Mouse (Mus musculus) forebrain, embryonic 10.5 days (tissue): ENCODE measurements at regions not wholly inside any gene's neighbourhood (a gene's known extent, or its start where the extent isn't known, plus 50 kb on each side); places are given as distances from the start of the nearest gene placed in this dataset.

ENCODE experiments used
- DNase-seq: peaks from one replicate; pipeline ENCODE4 v3.0.0-alpha.2; 2017; ENCODE audit warnings: low spot score; ENCODE audit errors: extremely low spot score
- H3K27ac ChIP-seq: fragments of 300-500 bp; sonication (generic); 2 replicates; pipeline ENCODE4 v1.5.1; 2016; ENCODE audit warnings: mild to moderate bottlenecking
- H3K27me3 ChIP-seq: fragments of 300-500 bp; sonication (generic); 2 replicates; pipeline ENCODE4 v1.6.1; 2016; ENCODE audit warnings: mild to moderate bottlenecking; ENCODE audit not compliant: poor library complexity, severe bottlenecking
- H3K36me3 ChIP-seq: fragments of 300-500 bp; sonication (generic); replicated peaks from 2 replicates; pipeline ENCODE4 v1.6.1; 2016; ENCODE audit warnings: mild to moderate bottlenecking, moderate library complexity
- H3K4me1 ChIP-seq: fragments of 300-500 bp; sonication (generic); 2 replicates; pipeline ENCODE4 v1.6.1; 2016
- H3K4me3 ChIP-seq: fragments of 300-500 bp; sonication (generic); 2 replicates; pipeline ENCODE4 v1.5.1; 2016; ENCODE audit warnings: mild to moderate bottlenecking, moderate library complexity
- H3K9me3 ChIP-seq: fragments of 300-500 bp; sonication (generic); 2 replicates; pipeline ENCODE4 v1.6.1; 2016; ENCODE audit warnings: mild to moderate bottlenecking, moderate library complexity
- WGBS: fragments of 180-500 bp; shearing (Covaris S2); methylation state at CpG from one replicate; pipeline ENCODE4 v1.1.7; 2016; 5-methylcytosine and 5-hydroxymethylcytosine counted together

GRCm38 (mm10) chr16:8351424-8351823 lies 73.5 kb downstream of the Tmem114 start:
- Histone ChIP-seq H3K27me3 (no peaks in the 10 kb centered on the region), H3K27ac (no peak overlapping the region), H3K4me3 (no peak overlapping the region), H3K4me1 (0 out of 2 replicates have a peak, but pooled peaks cover 3% of the 10 kb centered on the region), H3K9me3 (0 out of 2 replicates have a peak, but pooled peaks cover 7% of the 10 kb centered on the region), H3K36me3 (no peaks in the 10 kb centered on the region)
- no peak for DNase-seq
- 75% methylated on average over 4 of the region's 4 CpGs for WGBS

GRCm38 (mm10) chr16:8349148-8349547 lies 75.8 kb downstream of the Tmem114 start:
- no peak for DNase-seq
- Histone ChIP-seq H3K9me3 (no peaks in the 10 kb centered on the region), H3K27me3 (no peaks in the 10 kb centered on the region), H3K27ac (no peak overlapping the region), H3K4me3 (no peak overlapping the region), H3K36me3 (no peaks in the 10 kb centered on the region), H3K4me1 (0 out of 2 replicates have a peak, but pooled peaks cover 3% of the 10 kb centered on the region)
- WGBS, result 88% methylated on average over 3 of the region's 3 CpGs

DNA sequence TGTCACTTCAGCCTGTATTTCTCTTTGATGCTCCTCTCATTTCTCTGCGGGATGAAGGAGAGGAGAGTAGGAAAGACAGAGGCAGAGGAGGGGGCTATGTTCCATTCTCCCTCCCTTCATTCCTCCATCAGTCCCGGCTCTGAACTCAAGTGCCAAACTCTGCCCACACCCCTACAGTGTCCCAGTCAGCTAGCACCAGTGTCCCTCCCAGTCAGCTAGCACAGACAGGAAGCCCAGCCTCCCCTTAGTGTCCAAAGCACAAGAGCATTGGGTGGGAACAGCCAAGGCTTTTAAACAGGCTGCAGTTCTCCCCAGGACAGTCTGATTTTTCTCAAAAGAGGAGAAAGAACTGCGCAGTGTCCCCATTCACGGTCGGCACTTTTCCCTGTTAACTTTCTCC lies 76.3 kb downstream of the Tmem114 start:
- WGBS, result 82% methylated on average over 5 of the region's 5 CpGs
- Histone ChIP-seq H3K9me3 (no peaks in the 10 kb centered on the region), H3K27me3 (no peaks in the 10 kb centered on the region), H3K36me3 (no peaks in the 10 kb centered on the region), H3K4me3 (no peak overlapping the region), H3K27ac (no peak overlapping the region), H3K4me1 (0 out of 2 replicates have a peak, but pooled peaks cover 3% of the 10 kb centered on the region)
- no peak for DNase-seq

DNA sequence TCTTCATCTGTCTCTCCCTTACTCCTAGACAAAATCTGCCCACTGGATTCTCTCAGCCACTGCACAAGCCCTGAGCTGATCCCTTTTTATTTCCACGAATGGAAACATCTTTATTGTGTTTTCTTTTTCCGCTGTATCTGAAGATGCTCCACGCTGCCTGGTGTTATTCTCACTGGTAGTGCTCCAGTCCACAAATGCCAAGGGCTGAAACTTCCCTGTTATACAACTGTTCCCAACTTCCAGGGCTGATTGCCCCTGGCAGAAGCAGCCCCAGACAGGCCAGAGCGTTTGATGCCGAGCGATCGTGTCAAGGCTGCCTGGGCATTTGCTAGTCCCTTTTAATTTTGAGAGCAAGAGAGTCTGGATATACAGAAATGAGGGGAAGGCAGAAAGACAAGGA lies 79.7 kb downstream of the Tmem114 start:
- DNase-seq, result no peak
- WGBS, result 90% methylated on average over 7 of the region's 7 CpGs

GRCm38 (mm10) chr16:8333081-8333710 lies 91.7 kb downstream of the Tmem114 start:
- H3K27ac ChIP-seq, result peak overlapping the region; percentile 51; the same call in 1 of the 2 replicates
- peak; percentile 28 for DNase-seq

More for the DNA sequence above, 79.7 kb downstream of the Tmem114 start:
- no peak overlapping the region for H3K27ac ChIP-seq
- H3K27me3 ChIP-seq, result no peaks in the 10 kb centered on the region
- H3K4me1 ChIP-seq, result 0 out of 2 replicates have a peak, but pooled peaks cover 3% of the 10 kb centered on the region
- no peaks in the 10 kb centered on the region for H3K9me3 ChIP-seq
- no peak overlapping the region for H3K4me3 ChIP-seq
- no peaks in the 10 kb centered on the region for H3K36me3 ChIP-seq

GRCm38 (mm10) chr16:8311996-8312395 lies 112.9 kb downstream of the Tmem114 start:
- no peaks in the 10 kb centered on the region for H3K9me3 ChIP-seq
- no peak for DNase-seq
- 80% methylated on average over 7 of the region's 7 CpGs for WGBS

More at GRCm38 (mm10) chr16:8333081-8333710, 91.7 kb downstream of the Tmem114 start:
- Histone ChIP-seq H3K4me1 (peaks cover 8% of the 10 kb centered on the region; the same call in 1 of the 2 replicates), H3K9me3 (no peaks in the 10 kb centered on the region), H3K4me3 (no peak overlapping the region), H3K27me3 (peaks cover 3% of the 10 kb centered on the region; the same call in 1 of the 2 replicates), H3K36me3 (no peaks in the 10 kb centered on the region)
- WGBS, result 17% methylated on average over 8 of the region's 8 CpGs

GRCm38 (mm10) chr16:8306389-8306788 lies 118.5 kb downstream of the Tmem114 start:
- H3K9me3 ChIP-seq, result no peaks in the 10 kb centered on the region
- H3K4me1 ChIP-seq, result no peaks in the 10 kb centered on the region; the same call in 1 of the 2 replicates
- H3K36me3 ChIP-seq, result no peaks in the 10 kb centered on the region
- 79% methylated on average over 8 of the region's 8 CpGs for WGBS
- no peak overlapping the region for H3K27ac ChIP-seq
- H3K4me3 ChIP-seq, result no peak overlapping the region
- no peak for DNase-seq
- H3K27me3 ChIP-seq, result no peaks in the 10 kb centered on the region

More at GRCm38 (mm10) chr16:8311996-8312395, 112.9 kb downstream of the Tmem114 start:
- Histone ChIP-seq H3K27me3 (no peaks in the 10 kb centered on the region), H3K4me1 (no peaks in the 10 kb centered on the region), H3K27ac (no peak overlapping the region), H3K36me3 (no peaks in the 10 kb centered on the region), H3K4me3 (no peak overlapping the region)
